Mouse (Mus musculus) urinary bladder, postnatal 10 days (tissue): ENCODE data around the gene Tecta.

Experiments used
- DNase-seq: peaks from one replicate; pipeline ENCODE4 v3.0.0; 2022; ENCODE audit warnings: low spot score

Gene Tecta

GRCm38 (mm10) chr9:42387038-42387437 lies 12.7 kb downstream of the Tecta start:
- no peak for DNase-seq

GRCm38 (mm10) chr9:42385656-42386055 lies 14.1 kb downstream of the Tecta start:
- no peak for DNase-seq

GRCm38 (mm10) chr9:42382628-42383347 lies 16.9 kb downstream of the Tecta start:
- no peak for DNase-seq

GRCm38 (mm10) chr9:42382063-42382462 lies 17.7 kb downstream of the Tecta start:
- no peak for DNase-seq

GRCm38 (mm10) chr9:42378071-42378470 lies 21.7 kb downstream of the Tecta start:
- no peak for DNase-seq

- DNase-seq = no peak
These were observed 22.1 kb downstream of the Tecta start for GRCm38 (mm10) chr9:42377656-42378055.

- no peak for DNase-seq
These were observed 27.9 kb downstream of the Tecta start for GRCm38 (mm10) chr9:42371670-42372368.

GRCm38 (mm10) chr9:42357585-42357984 lies 42.1 kb downstream of the Tecta start:
- no peak for DNase-seq

- no peak for DNase-seq
These were observed 44.9 kb downstream of the Tecta start for GRCm38 (mm10) chr9:42354871-42355270.

GRCm38 (mm10) chr9:42349791-42350190 lies 49.9 kb downstream of the Tecta start:
- DNase-seq = no peak

- no peak for DNase-seq
These were observed 53.4 kb downstream of the Tecta start for GRCm38 (mm10) chr9:42346297-42346696.

GRCm38 (mm10) chr9:42339151-42339550 lies 60.6 kb downstream of the Tecta start:
- no peak for DNase-seq

- no peak for DNase-seq
These were observed 62.7 kb downstream of the Tecta start for GRCm38 (mm10) chr9:42337026-42337425.

- DNase-seq = no peak
These were observed 63.2 kb downstream of the Tecta start for GRCm38 (mm10) chr9:42336575-42336974.

- DNase-seq = no peak
These were observed 64.8 kb downstream of the Tecta start for GRCm38 (mm10) chr9:42334885-42335284.

- no peak for DNase-seq
These were observed 67.0 kb downstream of the Tecta start for GRCm38 (mm10) chr9:42332692-42333091.

GRCm38 (mm10) chr9:42331341-42331740 lies 68.4 kb downstream of the Tecta start:
- no peak for DNase-seq

GRCm38 (mm10) chr9:42329753-42330152 lies 70.0 kb downstream of the Tecta start:
- no peak for DNase-seq

- DNase-seq = no peak
These were observed 72.9 kb downstream of the Tecta start for GRCm38 (mm10) chr9:42326688-42327440.

- DNase-seq = no peak
These were observed 74.9 kb downstream of the Tecta start for GRCm38 (mm10) chr9:42324640-42325394.

GRCm38 (mm10) chr9:42323238-42323637 lies 76.5 kb downstream of the Tecta start:
- no peak for DNase-seq

GRCm38 (mm10) chr9:42321442-42321841 lies 78.3 kb downstream of the Tecta start:
- DNase-seq = no peak
